Mouse (Mus musculus): ENCODE measurements around the gene Rce1.

DNA sequence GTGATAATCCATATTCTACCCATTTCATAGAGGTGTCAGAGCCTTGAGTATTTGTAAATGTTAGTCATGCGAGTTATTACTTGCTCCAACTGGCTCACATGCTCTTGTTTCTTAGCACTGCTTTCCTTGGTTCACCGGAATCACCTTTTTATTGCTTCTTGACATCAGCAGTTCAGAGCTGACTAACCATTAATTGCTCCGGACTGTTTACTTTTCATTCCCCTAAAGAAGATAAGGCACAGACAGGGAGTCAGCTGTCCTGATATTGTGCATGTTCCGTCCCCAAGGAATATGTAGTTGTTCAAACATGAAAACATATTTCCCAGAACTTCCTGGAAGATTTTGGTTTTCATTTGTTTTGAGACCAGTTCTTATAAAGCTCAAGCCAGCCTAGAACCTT is 45.3 kb upstream of the Rce1 start:
- TF ChIP-seq POLR2A (IDR thresholded peaks at IDR 0.05; ENCODE audit: low read depth, low read length) (no peak), CTCF (conservative IDR thresholded peaks at IDR 0.05; ENCODE audit: insufficient read depth, insufficient read length, low read depth, low read length) (no peak)
